Mouse (Mus musculus): ENCODE measurements around the gene Lrp10. TPM values are rescaled to one million over a fixed set of nuclear protein-coding genes. Genes with fewer than 3 reads are reported as not detected.

Lrp10 gene
- polyA plus RNA-seq, 1 experiment from 2014 or later, result 18.9 TPM

GRCm38 (mm10) chr14:54425540-54425939, 38.4 kb upstream of the Lrp10 start:
- no peaks in the 10 kb centered on the region; the same call in 1 of the 2 replicates for H3K36me3 ChIP-seq (ENCODE audit: control insufficient read depth, insufficient read depth, low read length)
- H3K9me3 ChIP-seq (ENCODE audit: control insufficient read depth, low read length), result no peaks in the 10 kb centered on the region
- no peaks in the 10 kb centered on the region for H3K27me3 ChIP-seq (ENCODE audit: control insufficient read depth, insufficient read depth, low read length)
- DNase-seq (ENCODE audit: low spot score) (no peak), ATAC-seq (ENCODE audit: insufficient number of reproducible peaks, low FRiP score, low TSS enrichment, low read depth) (no peak)
- H3K27ac ChIP-seq (replicated peaks; ENCODE audit: low read depth, low read length), result no peak overlapping the region
- WGBS, result 91% methylated on average over 1 of the region's 1 CpGs
- H3K4me1 ChIP-seq (ENCODE audit: control insufficient read depth, insufficient read depth, low read length), result 0 out of 2 replicates have a peak, but pooled peaks cover 2% of the 10 kb centered on the region
- H3K4me3 ChIP-seq (ENCODE audit: low read depth, low read length), result no peak overlapping the region
- no peak overlapping the region for H3K4me2 ChIP-seq (ENCODE audit: low read depth, severe bottlenecking)
- no peak overlapping the region for H3K9ac ChIP-seq (ENCODE audit: low read length)

GRCm38 (mm10) chr14:54426003-54426688, 37.8 kb upstream of the Lrp10 start:
- H3K9me3 ChIP-seq (ENCODE audit: control insufficient read depth, low read length), result no peaks in the 10 kb centered on the region
- peak overlapping the region; percentile 95 for H3K4me3 ChIP-seq (ENCODE audit: low read depth, low read length)
- 34% methylated on average over 14 of the region's 14 CpGs for WGBS
- ATAC-seq (ENCODE audit: insufficient number of reproducible peaks, low FRiP score, low TSS enrichment, low read depth) (no peak), DNase-seq (ENCODE audit: low spot score) (no peak)
- no peaks in the 10 kb centered on the region for H3K27me3 ChIP-seq (ENCODE audit: control insufficient read depth, insufficient read depth, low read length)
- H3K27ac ChIP-seq (replicated peaks; ENCODE audit: low read depth, low read length), result peak overlapping the region; percentile 38; the same call in 1 of the 2 replicates
- peak overlapping the region; percentile 80 for H3K9ac ChIP-seq (ENCODE audit: low read length)
- H3K4me1 ChIP-seq (ENCODE audit: control insufficient read depth, insufficient read depth, low read length), result 0 out of 2 replicates have a peak, but pooled peaks cover 6% of the 10 kb centered on the region
- H3K36me3 ChIP-seq (ENCODE audit: control insufficient read depth, insufficient read depth, low read length), result no peaks in the 10 kb centered on the region; the same call in 1 of the 2 replicates
- peak overlapping the region; percentile 64 for H3K4me2 ChIP-seq (ENCODE audit: low read depth, severe bottlenecking)

- Histone ChIP-seq H3K9me3 (ENCODE audit: control insufficient read depth, low read length) (no peaks in the 10 kb centered on the region), H3K4me2 (ENCODE audit: low read depth, severe bottlenecking) (peak within 1 kb of the TSS; percentile 64), H3K27ac (replicated peaks; ENCODE audit: low read depth, low read length) (peak within 1 kb of the TSS; percentile 38), H3K9ac (ENCODE audit: low read length) (peak within 1 kb of the TSS; percentile 80), H3K27me3 (ENCODE audit: control insufficient read depth, insufficient read depth, low read length) (no peaks in the 10 kb centered on the region), H3K4me3 (ENCODE audit: low read depth, low read length) (peak within 1 kb of the TSS; percentile 95), H3K36me3 (ENCODE audit: control insufficient read depth, insufficient read depth, low read length) (no peaks in the 10 kb centered on the region; the same call in 1 of the 2 replicates), H3K4me1 (ENCODE audit: control insufficient read depth, insufficient read depth, low read length) (0 out of 2 replicates have a peak, but pooled peaks cover 6% of the 10 kb centered on the region)
- under 1% methylated on average over 48 of the region's 48 CpGs for WGBS
- peak; percentile 94 for DNase-seq (ENCODE audit: low spot score)
- ATAC-seq (ENCODE audit: insufficient number of reproducible peaks, low FRiP score, low TSS enrichment, low read depth), result peak; percentile 77
Observed at GRCm38 (mm10) chr14:54426689-54427398, 37.1 kb upstream of the Lrp10 start, which contains the start of gene Mrpl52. TSS of gene Mrpl52 (plus strand) at chr14:54426909.

GRCm38 (mm10) chr14:54427696-54428095, 36.2 kb upstream of the Lrp10 start:
- no peak for ATAC-seq (ENCODE audit: insufficient number of reproducible peaks, low FRiP score, low TSS enrichment, low read depth)
- Histone ChIP-seq H3K9ac (ENCODE audit: low read length) (no peak overlapping the region), H3K27ac (replicated peaks; ENCODE audit: low read depth, low read length) (no peak overlapping the region), H3K4me3 (ENCODE audit: low read depth, low read length) (peak overlapping the region; percentile 95), H3K4me1 (ENCODE audit: control insufficient read depth, insufficient read depth, low read length) (0 out of 2 replicates have a peak, but pooled peaks cover 6% of the 10 kb centered on the region), H3K36me3 (ENCODE audit: control insufficient read depth, insufficient read depth, low read length) (no peaks in the 10 kb centered on the region; the same call in 1 of the 2 replicates), H3K27me3 (ENCODE audit: control insufficient read depth, insufficient read depth, low read length) (no peaks in the 10 kb centered on the region), H3K4me2 (ENCODE audit: low read depth, severe bottlenecking) (peak overlapping the region; percentile 64; the same call in 1 of the 2 replicates), H3K9me3 (ENCODE audit: control insufficient read depth, low read length) (no peaks in the 10 kb centered on the region)
- DNase-seq (ENCODE audit: low spot score), result no peak
- 95% methylated on average over 7 of the region's 7 CpGs for WGBS

- Histone ChIP-seq H3K27ac (replicated peaks; ENCODE audit: low read depth, low read length) (no peak overlapping the region), H3K4me1 (ENCODE audit: control insufficient read depth, insufficient read depth, low read length) (peaks cover 10% of the 10 kb centered on the region; the same call in 1 of the 2 replicates), H3K4me2 (ENCODE audit: low read depth, severe bottlenecking) (no peak overlapping the region), H3K9me3 (ENCODE audit: control insufficient read depth, low read length) (no peaks in the 10 kb centered on the region), H3K4me3 (ENCODE audit: low read depth, low read length) (no peak overlapping the region), H3K36me3 (ENCODE audit: control insufficient read depth, insufficient read depth, low read length) (no peaks in the 10 kb centered on the region; the same call in 1 of the 2 replicates), H3K27me3 (ENCODE audit: control insufficient read depth, insufficient read depth, low read length) (no peaks in the 10 kb centered on the region), H3K9ac (ENCODE audit: low read length) (no peak overlapping the region)
- DNase-seq (ENCODE audit: low spot score) (no peak), ATAC-seq (ENCODE audit: insufficient number of reproducible peaks, low FRiP score, low TSS enrichment, low read depth) (no peak)
- 96% methylated on average over 5 of the region's 5 CpGs for WGBS
Observed at GRCm38 (mm10) chr14:54428421-54428820, 35.5 kb upstream of the Lrp10 start.

GRCm38 (mm10) chr14:54429332-54430093, 34.4 kb upstream of the Lrp10 start:
- Histone ChIP-seq H3K9ac (ENCODE audit: low read length) (no peak overlapping the region), H3K9me3 (ENCODE audit: control insufficient read depth, low read length) (no peaks in the 10 kb centered on the region), H3K27me3 (ENCODE audit: control insufficient read depth, insufficient read depth, low read length) (no peaks in the 10 kb centered on the region), H3K27ac (replicated peaks; ENCODE audit: low read depth, low read length) (no peak overlapping the region), H3K4me2 (ENCODE audit: low read depth, severe bottlenecking) (no peak overlapping the region), H3K4me1 (ENCODE audit: control insufficient read depth, insufficient read depth, low read length) (peaks cover 17% of the 10 kb centered on the region), H3K4me3 (ENCODE audit: low read depth, low read length) (no peak overlapping the region), H3K36me3 (ENCODE audit: control insufficient read depth, insufficient read depth, low read length) (no peaks in the 10 kb centered on the region; the same call in 1 of the 2 replicates)
- WGBS, result 70% methylated on average over 7 of the region's 7 CpGs
- no peak for ATAC-seq (ENCODE audit: insufficient number of reproducible peaks, low FRiP score, low TSS enrichment, low read depth)
- DNase-seq (ENCODE audit: low spot score), result no peak

GRCm38 (mm10) chr14:54430406-54431145, 33.4 kb upstream of the Lrp10 start:
- Histone ChIP-seq H3K4me3 (ENCODE audit: low read depth, low read length) (peak overlapping the region; percentile 89), H3K27me3 (ENCODE audit: control insufficient read depth, insufficient read depth, low read length) (no peaks in the 10 kb centered on the region), H3K9ac (ENCODE audit: low read length) (peak overlapping the region; percentile 98), H3K36me3 (ENCODE audit: control insufficient read depth, insufficient read depth, low read length) (no peaks in the 10 kb centered on the region; the same call in 1 of the 2 replicates), H3K9me3 (ENCODE audit: control insufficient read depth, low read length) (no peaks in the 10 kb centered on the region), H3K4me2 (ENCODE audit: low read depth, severe bottlenecking) (peak overlapping the region; percentile 80), H3K27ac (replicated peaks; ENCODE audit: low read depth, low read length) (peak overlapping the region; percentile 96), H3K4me1 (ENCODE audit: control insufficient read depth, insufficient read depth, low read length) (peaks cover 17% of the 10 kb centered on the region)
- no peak for ATAC-seq (ENCODE audit: insufficient number of reproducible peaks, low FRiP score, low TSS enrichment, low read depth)
- peak; percentile 61 for DNase-seq (ENCODE audit: low spot score)
- WGBS, result 7% methylated on average over 18 of the region's 18 CpGs

All from limb, embryonic 11.5 days (tissue).